Mouse (Mus musculus) mature B cell (primary cell): ENCODE results near the gene Rtel1.
"Not testable (repeated sequence)": the region's sequence is repeated elsewhere in the genome, so short reads cannot be mapped to it uniquely, and the experiment has no call there.

Experiments used
- in situ Hi-C: fragments of 300-500 bp; cut with MboI; formaldehyde crosslinking; loops from 2 replicates; pipeline ENCODE4 v1.14.3; 2019

The Rtel1 gene

DNA sequence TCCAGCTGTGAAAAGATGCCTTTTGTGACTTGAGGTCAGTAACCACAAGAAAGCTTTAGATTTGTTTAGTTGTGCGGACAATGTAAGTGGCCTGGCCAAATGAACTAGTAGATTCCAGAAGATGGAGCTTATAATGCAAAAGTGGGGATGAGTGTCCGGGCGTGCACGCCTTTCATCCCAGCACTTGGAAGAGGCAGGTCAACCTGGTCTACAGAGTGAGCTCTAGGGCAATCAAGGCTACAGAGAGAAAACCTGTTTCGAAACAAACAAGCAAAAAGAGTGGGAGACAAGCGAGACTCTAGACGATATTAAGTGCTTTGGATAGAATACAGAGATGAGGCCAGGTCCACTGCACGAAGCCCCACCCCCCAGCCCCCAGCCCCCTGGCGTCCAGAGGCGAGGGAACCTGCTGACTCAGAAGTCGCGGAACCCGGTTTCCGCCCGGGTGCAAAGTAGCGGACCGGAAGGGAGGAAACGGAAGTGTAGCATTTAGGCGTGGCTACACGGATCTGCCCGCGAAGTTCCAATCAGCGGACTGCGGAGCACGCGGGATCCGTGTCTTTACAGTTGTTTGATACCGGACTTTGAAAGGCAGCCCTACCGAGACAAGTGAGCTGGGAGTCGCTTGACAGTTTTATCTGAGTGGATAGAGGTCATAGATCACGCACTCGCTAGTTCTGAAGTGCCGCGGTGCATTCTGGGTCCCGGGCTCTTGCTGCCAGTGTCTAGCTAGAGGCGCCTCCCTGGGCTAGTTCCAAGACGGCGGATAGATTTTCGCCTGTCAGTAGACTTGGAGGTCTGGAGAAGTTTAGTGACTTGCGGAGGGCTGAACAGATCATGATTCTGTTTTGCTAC is at the start of gene Rtel1:
Gene Rtel1, plus strand, starts transcription at position 492 of the 855 bp plus-strand sequence.
- in situ Hi-C loops, result no loop called here

DNA sequence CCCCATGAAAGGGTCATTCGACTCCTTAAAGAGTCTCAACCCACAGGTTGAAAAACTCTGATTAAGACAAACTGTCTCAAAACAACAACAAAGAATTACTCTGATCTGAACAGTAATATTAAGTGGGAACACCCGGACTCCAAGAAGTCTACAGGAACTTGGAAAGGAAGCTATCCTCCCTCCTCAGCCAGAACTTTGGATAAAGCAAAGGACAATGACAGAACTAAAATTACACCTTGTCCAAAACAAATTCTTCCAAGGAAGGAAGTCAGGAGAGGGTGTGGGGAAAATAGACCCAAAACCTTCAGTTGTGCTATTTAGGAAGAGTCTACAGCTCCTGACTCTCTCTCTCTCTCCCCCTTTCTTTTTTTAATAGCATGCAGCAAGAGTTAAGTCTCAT is 47.4 kb upstream of the Rtel1 start:
- in situ Hi-C loops, result no loop called here

DNA sequence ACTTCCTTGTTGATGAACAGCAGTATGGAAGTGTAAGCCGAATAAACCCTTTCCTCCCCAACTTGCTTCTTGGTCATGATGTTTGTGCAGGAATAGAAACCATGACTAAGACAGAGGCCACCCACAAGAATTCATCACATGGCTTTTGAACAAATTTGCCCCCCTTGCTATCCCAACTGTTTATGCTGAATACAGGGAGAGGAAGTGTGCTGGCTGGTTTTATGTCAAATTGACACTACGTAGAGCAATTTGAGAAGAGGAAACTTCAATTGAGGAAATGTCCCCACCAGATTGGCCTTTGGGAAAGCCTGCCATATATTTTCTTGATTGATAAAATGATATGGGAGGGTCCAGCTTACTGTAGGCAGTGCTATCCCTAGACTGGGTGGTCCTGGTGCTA is 45.7 kb upstream of the Rtel1 start:
- in situ Hi-C loops, result no loop called here

DNA sequence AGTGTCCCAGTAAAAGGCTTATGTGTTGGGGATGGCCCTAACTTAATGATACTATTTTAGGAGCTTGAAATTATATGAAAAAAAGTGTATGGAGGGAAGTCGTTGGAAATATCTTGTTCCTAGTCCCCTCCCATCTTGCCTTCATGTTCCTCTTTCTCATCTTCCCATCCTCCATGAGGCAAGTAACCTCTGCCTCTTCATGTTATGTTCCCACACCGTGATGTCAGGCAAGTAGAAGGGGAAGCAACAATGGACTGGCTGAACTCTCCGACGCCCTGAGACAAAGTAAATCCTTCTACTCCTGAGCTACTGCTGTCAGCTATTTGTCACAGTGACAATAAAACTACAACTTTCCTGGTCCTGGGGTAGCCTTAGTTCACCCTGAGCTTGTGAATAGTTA is 44.9 kb upstream of the Rtel1 start:
- in situ Hi-C loops, result no loop called here

DNA sequence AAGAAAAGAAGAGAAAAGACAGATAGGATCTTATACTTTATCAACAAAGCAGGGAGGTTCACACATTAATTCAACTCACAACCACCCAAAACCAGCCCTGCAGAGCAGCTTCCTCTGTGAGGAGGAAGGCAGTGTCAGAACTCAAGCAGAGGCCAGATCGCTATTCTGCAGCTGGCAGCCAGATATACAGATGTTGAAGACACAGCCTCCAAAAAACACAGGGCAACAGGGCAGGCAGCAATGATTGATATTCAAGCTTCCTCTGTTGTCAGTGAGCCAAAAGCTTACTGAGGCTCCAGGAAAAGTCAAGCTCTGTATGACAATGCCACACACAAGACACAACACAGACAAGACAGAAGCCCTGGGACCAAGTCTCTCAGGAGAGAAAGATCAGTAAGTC is 42.8 kb upstream of the Rtel1 start:
- in situ Hi-C loops, result no loop called here

DNA sequence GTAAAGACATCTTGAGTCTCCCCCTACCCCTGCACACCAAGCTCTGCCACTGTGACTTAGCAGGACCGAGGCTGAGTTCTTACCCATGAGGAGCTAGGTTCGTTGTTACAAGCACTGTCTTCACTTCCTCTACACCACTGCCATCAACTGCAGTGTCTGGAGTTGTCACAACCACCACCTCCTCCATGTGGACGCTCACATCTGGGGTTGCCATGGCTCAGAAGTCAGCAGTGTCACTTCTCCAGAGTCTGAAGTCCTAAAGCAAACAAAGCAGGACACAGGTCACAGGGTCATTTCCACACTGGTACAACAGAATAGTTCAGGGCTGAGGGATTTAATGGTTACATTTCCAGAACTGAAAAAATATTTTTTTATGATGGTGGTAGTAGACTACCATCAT is 41.7 kb upstream of the Rtel1 start:
- in situ Hi-C loops, result no loop called here

DNA sequence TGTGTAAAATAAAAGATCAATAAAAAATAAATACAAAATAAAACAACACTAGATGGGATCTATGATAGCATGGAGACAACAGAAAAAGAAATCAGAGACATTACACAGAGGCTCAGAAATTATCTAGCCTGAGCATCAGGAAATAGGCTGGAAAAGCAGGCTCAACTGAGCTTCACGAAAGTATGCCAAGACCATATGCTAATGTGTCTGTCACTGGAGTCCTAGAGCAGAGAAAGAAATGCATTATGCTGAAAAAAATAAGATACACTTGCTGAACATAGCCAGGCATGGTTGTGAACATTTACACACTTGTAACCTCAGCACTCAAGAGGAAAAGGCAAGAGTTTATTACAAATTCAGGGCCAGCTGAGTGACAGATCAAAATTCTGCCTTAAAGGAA is 39.6 kb upstream of the Rtel1 start:
- in situ Hi-C loops, result no loop called here

DNA sequence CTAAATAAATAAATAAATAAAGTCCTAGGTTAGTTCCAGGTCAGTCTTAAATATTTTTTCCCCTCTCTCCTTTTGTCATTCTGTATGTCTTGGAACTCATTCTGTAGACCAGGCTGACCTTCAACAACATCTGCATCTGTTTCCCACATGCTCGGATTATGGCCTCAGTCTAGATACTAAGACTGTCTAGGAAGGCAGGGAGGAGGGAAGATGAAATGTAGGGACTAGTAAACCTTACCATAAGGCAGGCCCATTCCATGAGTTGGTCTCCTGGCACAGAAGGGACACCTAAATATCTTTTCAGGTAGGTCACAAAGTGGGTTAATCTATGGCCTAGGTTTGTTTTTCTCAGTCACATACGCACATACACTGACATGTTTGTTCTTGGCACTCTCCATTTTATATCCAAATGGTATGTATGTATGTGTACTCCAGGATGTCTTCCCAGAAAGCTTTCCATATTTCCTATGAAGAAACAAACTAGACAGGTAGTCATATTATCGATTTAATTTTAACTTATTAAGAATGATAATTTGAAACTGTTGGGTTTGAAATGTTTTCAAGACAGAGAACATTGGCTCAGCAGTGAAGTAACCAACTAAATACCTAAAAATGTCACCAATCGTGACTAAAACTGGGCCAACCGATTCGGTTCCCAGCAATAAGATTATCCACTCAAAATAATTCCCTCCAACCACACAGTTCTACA is 32.8 kb upstream of the Rtel1 start:
- in situ Hi-C loops, result no loop called here

DNA sequence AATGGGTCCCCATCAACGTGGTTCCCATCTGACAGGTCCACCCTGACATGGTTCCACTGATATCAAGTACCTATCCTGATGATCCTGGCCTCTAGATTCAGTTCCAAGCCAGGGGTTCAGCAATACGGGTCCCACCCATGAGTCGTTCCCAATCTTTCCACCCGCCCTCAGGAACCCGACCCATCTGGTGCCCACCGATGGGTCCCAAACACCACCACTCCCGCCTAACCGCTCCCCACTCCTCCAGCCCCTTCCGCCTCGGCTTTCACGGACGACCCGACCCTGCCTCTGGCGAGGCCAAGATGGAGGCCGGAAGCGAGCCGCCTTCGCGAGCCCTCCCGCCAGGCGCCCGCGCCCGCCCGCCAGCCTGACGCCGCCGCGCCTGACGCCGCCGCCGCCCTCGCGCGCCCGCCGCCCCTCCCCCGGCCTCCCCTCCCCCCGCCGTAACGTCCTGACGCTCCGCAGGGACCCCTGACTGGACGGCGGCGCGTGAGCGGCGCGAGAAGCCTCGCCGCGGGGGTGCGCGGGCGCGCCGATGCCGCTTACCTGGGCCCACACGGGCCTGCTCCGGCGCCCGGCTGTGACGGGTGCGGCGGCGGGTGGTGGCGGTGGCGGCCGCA is 32.1 kb upstream of the Rtel1 start:
- in situ Hi-C loops, result no loop called here

DNA sequence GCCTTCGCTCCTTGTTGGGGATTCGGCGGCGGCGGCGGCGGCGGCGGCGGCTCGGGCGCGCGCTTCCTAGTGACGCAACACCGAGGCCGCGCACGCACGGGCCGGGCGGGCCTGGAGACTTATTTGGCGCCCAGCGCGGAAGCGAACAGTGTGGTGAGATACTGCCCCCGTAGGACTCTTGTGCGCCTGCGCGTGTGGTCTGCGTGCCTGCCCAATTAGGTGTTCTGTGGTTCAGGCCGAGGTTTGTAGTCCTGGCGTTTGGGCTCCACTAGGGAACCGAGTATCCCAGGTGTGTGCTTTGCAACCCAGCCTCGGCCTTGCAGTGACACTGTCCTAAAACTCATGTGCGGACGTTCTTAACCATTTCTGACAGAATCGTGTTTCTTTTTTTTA is 31.6 kb upstream of the Rtel1 start, which contains the start of gene Gmeb2:
Gene Gmeb2, minus strand, starts transcription at position 78 of the 393 bp plus-strand sequence.
- in situ Hi-C loops, result not testable (repeated sequence)

DNA sequence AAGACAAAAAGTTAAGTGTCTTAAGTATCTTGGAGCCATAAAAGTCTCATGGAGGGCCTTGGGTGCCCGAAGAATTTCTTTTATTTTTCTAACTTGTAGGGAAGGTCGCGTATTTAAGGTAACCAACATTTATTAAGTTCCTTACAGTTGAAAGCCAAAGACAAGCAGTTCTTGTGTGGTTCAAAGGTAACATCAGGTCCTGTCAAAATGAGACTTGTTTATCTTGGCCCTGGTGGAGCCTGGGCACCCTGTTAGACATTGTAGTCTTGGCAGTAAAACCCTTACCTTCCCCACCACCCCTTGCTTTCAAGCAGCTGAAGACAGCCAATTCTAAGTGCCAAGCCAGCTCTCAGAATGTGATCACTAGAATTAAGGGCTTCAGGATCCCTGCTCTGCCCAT is 30.8 kb upstream of the Rtel1 start:
- in situ Hi-C loops, result no loop called here

DNA sequence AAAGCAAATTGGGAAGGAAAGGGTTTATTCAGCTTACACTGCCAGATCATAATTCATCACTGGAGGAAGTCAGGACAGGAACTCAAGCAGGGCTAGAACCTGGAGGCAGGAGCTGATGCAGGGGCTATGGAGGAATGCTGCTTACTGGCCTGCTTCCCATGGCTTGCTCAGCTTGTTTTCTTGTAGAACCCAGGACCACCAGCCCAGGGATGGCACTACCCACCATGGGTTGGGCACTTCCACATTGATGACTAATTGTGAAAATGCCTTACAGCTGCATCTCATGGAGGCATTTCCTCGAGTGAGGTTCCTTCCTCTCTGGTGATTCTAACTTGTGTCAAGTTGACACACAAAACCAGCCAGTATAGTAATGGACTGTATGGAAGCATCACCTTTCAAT is 28.6 kb upstream of the Rtel1 start:
- in situ Hi-C loops, result no loop called here

DNA sequence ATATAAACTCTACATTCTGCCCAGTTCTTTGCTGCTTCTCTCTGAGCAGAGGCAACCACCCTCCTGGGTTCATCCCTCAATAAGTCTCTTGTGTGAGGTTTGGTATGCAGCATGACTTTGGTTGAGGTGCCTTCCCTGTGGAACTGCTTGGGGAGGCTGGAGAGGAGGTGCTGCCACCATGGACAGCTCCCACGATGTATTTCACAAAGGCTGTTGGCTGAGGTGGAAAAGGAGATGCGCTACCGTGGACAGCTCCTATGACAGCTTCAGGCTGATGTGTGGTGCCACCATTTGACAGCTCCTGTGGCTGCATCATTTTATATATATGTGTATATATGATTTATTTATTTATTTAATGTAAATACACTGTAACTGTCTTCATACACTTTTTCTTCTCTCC is 17.5 kb upstream of the Rtel1 start:
- in situ Hi-C loops, result no loop called here

DNA sequence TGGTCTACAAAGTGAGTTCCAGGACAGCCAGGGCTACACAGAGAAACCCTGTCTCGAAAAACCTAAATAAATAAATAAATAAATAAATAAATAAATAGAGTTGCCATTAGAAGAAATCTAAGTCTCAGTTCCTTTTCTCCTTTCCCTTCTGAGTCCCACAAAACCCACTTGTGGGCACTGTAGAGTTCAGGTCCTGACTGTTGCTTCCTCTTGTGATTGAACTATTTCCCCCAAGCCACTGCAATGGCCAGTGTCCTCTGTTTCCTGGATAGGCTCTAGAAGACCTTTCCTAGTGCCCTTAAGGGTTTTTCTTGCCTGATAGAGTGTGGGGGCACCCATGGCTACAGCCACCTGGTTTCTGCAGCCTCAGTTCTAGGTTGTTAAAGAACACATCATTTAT is 14.6 kb upstream of the Rtel1 start:
- in situ Hi-C loops, result no loop called here

DNA sequence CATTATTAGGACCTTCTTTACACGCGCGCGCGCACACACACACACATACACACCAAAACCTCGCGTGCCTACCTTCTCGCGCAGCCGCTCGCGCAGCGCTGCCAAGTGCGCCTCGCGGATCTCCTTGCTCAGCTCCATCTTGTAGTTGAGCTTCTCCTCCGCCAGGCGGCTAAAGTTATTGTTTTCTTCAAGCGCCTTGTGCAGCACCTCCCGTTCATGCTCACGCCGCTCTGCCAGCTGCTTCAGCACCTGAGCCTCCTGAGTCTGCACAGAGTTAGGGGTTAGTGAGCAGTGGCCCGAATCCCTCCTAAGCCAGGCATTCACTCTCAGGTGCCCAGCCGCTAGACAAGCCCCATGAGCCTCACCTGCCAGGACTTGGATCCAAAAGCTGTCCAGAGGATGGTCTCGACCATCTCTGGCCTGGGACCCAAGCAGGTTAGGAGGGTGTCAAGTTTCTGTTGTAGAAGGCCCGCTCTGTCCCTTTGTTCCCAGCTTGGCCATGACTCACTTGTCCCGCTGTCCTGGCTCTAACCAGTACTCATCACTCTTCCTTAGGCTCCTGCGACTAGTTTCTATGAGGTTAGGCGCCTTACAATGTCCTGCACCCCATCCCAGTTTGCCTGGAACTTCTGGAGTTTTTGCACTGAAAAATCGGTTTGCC is 12.3 kb upstream of the Rtel1 start:
- in situ Hi-C loops, result no loop called here

DNA sequence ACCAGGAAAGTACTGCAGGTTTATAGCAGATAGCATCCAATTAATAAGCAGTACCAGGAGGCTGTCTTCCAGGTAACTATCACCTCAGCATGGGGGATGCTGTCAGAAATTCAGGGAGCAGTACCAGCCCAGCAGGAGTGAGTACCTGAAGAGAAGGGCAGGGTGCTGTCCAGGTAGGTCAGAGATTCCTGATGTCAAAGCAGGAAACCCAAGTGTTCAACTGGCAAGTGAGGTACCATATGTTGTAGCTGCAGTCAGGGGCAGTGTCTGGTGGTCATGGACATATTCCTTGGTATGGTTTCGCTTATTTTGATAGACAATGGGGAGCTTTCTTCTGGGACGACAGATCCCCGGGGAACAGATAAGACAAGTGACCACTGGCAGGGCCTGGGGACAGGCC is 7.1 kb upstream of the Rtel1 start:
- in situ Hi-C loops, result no loop called here

DNA sequence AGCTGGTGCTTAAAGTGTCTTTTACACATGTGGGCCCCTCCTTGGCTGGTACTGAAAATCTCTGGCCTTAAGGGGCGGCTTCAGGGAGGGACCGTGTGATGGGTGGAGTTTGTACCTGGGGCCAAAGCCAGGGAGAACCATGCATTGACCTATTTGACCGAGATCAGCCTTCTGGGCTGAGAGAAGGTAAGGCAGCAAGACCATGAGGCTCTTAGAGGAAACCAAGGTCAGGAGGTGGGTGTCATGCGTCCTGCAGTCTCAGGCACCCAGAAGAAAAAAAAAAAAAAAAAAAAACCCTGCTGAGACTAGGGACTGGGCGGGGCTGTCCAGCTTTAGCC is 6.6 kb upstream of the Rtel1 start:
- in situ Hi-C loops, result no loop called here

DNA sequence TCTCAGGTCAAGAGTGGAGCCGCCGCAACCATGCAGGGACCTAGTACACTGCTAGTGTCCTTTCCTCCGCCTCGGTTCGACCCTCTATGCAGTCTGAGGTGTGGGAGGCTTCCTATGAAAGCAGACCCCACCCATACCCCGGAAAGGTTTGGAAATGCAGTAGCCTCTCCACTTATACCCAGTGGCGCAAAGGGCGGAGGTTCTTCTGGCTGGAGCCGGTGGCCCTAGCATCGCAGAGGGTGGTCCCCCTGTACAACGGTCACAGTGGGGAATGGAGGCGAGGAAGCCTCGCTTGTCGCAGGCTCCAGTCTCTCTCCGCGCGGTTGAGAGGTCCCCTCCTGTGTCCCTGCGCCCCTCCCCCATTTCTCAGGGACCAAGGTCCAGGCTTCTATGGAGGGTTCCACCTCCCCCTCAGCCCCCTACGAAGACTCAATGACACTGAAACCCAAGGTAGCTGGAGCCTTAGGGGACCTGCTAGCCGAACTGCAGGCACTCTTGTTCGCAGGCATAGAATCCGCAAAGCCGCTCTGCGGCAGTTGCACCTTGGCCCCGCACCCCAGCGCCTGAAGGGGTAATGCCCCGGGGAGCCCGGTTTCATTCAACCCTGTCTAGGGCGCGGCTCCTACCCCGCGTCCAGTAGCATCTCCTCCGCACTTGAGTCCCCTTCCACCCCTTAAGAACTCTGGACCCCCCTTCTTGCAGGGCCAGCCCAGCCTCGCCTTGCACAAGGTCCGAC is 6.0 kb upstream of the Rtel1 start:
- in situ Hi-C loops, result no loop called here

DNA sequence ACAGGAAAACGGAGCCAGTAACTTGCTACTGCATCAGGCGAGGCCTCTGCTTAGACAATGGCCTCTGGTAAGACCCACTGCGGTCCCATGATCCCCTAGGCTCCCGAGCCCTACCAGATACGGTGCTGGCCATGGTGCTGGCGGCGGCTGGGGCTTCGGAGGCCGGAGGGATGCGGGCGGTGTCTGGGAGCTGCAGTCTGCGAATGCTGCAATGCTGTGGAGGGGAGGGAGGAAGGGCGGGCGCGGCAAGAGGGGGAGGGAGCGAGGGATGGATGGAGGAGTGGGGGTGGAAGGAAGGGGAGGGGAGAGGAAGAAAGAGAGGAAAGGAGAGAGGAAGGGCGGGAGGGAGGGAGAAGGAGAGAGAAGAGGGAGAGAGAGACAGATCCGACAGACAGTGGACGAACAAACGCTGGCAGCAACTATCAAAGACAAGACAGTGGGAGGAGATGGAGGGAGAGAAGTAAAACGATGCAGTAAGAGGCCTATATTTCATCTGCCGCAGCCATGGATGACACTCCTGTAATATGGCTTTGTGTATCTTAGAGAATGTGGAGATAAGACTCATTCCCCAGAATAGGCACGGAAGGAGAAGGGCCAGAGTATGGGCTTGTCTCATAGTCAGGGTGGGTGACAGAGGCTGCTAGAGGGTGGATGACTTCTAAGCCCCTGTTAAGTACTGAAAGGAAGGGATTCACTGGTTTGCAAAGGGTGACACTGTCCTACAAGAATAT is 5.3 kb upstream of the Rtel1 start, which contains the start of gene Stmn3:
Gene Stmn3, minus strand, starts transcription at position 421 of the 731 bp plus-strand sequence.
- in situ Hi-C loops, result no loop called here

DNA sequence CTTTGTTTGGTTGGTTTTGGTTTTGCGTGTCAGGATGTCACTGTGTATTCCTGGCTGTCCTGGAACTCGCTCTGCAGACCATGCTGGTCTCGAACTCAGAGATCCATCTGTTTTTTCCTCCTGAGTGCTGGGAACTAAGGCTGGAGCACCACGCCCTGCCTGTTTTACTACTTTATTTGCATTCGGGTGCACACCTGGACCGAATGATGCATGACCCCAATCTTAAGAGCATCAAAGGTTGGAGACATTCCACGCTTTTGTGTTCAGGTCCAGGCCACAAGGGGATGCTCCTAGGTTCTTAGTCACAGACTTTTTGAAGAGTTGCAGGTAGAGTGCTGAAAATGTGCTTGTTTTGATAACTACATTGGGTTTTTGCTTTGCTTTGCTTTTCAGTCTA is 562 bp downstream of the Rtel1 start:
- in situ Hi-C loops, result no loop called here

DNA sequence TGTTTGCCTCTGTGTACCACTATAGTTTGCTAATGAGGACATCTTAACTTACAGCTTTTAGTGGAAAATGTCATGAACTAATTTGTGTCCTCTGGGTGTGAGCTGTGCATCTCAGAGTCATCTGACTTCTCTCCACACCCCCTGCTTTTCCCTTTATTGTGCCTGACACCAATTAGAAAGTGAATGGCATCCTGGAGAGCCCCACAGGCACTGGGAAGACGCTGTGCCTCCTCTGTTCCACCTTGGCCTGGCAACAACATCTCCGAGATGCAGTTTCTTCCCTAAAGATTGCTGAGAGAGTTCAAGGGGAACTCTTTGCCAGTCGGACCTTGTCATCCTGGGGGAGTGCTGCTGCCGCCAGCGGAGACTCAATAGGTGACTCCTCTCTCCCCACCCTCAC is 2.6 kb downstream of the Rtel1 start:
- in situ Hi-C loops, result no loop called here
